Mouse (Mus musculus) embryo, embryonic 10.5 days (tissue): Measurements from ENCODE around the gene Gm3239.
"Not testable (repeated sequence)": the region's sequence is repeated elsewhere in the genome, so short reads cannot be mapped to it uniquely, and the experiment has no call there.

Source experiments
- DNase-seq: peaks from one replicate; pipeline ENCODE4 v3.0.0-alpha.2; 2015; ENCODE audit warnings: low spot score

Gm3239 gene

GRCm38 (mm10) chr14:4663892-4664291, at the start of gene Gm3239:
Gene Gm3239, plus strand, starts transcription at chr14:4664192.
- not testable (repeated sequence) for DNase-seq

GRCm38 (mm10) chr14:4632052-4632451, 31.9 kb upstream of the Gm3239 start, which contains the start of gene Gm8159:
Gene Gm8159, plus strand, starts transcription at chr14:4632352.
- not testable (repeated sequence) for DNase-seq

- peak; percentile 0 for DNase-seq
Observed at GRCm38 (mm10) chr14:4649309-4649708, 14.7 kb upstream of the Gm3239 start.

- DNase-seq, result not testable (repeated sequence)
Observed at GRCm38 (mm10) chr14:4650324-4650723, 13.7 kb upstream of the Gm3239 start.

GRCm38 (mm10) chr14:4708938-4709337, 44.9 kb downstream of the Gm3239 start, which contains the start of gene Gm7876:
Gene Gm7876, plus strand, starts transcription at chr14:4709238.
- DNase-seq, result not testable (repeated sequence)
